Mouse (Mus musculus) erythroblast, embryonic 14.5 days (primary cell): Measurements from ENCODE around the gene Ctdspl.

Source experiments
- GATA1 ChIP-seq: IDR thresholded peaks from 2 replicates; pipeline ENCODE4 v1.6.1; 2012; ENCODE audit warnings: low read length, inconsistent platforms, mixed read lengths
- TAL1 ChIP-seq: IDR thresholded peaks from 3 replicates; pipeline ENCODE4 v1.6.1; 2012; ENCODE audit warnings: low read length, inconsistent platforms, mixed read lengths

DNA sequence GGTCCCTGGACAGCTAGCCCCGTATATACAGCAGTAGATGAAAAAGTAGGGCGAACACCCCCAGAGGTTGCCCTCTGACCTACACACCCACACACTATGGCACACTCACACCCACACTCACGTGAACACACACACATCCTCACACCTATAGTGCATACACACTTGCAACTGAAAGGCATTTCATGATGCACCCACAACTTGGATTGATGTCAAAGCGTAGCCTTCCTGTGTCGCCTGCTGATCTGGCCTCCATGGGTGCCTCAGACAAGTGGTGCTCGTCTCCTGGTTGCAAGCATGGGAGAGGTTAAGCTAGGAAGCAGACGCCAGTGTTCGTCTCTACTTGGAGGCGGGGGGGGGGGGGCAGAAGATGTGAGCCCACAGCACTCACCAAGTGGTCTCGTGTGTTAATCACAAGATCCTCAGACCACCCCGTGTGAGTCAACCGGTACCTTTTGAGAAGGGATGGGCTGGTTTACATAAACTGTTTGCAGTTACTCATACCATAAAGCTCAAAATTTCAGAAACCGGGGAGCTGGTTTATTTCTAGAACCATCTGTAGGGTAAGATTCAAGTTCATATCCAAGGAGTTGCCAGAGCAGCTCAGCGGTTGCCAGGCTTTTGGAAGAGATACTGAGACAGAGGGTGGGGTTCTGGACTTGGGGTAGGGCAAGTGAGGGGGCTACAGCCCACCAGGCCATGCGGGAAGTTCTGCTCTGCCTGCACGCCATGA, 27.4 kb downstream of the Ctdspl start:
- TF ChIP-seq GATA1: no peak
- no peak for TF ChIP-seq TAL1
